ENCODE assay signal across 9 mouse cellular contexts in the genomic region with DNA sequence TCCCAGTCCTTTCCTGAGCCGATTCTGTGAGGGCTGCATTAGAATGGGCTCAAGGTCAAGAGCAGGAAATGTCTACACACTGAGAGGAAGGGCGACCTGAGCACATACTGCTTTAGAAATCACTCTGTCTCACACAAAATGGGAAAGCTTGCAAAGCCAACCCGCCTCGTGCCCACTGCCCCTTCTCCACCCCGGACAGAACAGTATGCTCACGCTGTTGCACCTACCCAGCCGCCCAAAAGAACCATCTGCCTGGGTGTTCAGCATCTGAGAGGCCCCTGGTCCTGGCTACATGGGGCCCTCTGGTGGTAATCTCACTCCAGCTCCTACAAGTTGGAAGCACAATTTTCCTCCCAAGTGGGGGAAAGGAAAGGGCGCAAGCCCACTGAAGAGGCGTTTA. TPM values are rescaled to one million over a fixed set of nuclear protein-coding genes. Genes with fewer than 3 reads are reported as not detected.
DNase-seq lines count a peak whose midpoint lies in the region.
"Had no signal": no experiment of that assay in that cellular context is flagged by ENCODE, and none has a peak within 500 bp of the region (broad histone marks: within the 10 kb centered on the region; RNA-seq: fewer than 3 reads in every experiment).

No protein-coding gene starts in this region.

- no peak overlapping the region for H3K27ac ChIP-seq in forebrain, embryonic 10.5 days
- H3K27ac ChIP-seq: limb, embryonic 12.5 days had no signal

- 35% methylated on average over 9 of the region's 9 CpGs for WGBS in forebrain, embryonic 10.5 days

- no peak overlapping the region for H3K4me3 ChIP-seq in forebrain, embryonic 10.5 days
- H3K4me3 ChIP-seq: limb, embryonic 12.5 days had no signal

- H3K36me3 ChIP-seq in forebrain, embryonic 10.5 days (replicated peaks): peaks cover 12% of the 10 kb centered on the region
- H3K36me3 ChIP-seq: limb, embryonic 12.5 days had no signal

- no peaks in the 10 kb centered on the region for H3K9me3 ChIP-seq in forebrain, embryonic 10.5 days
- H3K9me3 ChIP-seq: limb, embryonic 12.5 days had no signal

- no peaks in the 10 kb centered on the region; the same call in 1 of the 2 replicates for H3K4me1 ChIP-seq in forebrain, embryonic 10.5 days
- H3K4me1 ChIP-seq: limb, embryonic 12.5 days had no signal

- H3K27me3 ChIP-seq in forebrain, embryonic 10.5 days (ENCODE audit: poor library complexity, severe bottlenecking): no peaks in the 10 kb centered on the region
- H3K27me3 ChIP-seq: limb, embryonic 12.5 days had no signal

- DNase-seq in NIH3T3 (ENCODE audit: low read depth): peak; percentile 6
- peak; percentile 43 to 65 for DNase-seq in adrenal gland, postnatal 36 days
- peak; percentile 45 for DNase-seq in forebrain, embryonic 10.5 days (ENCODE audit: extremely low spot score, low spot score)
- peak; percentile 50 for DNase-seq in kidney, adult 9 months
- peak; percentile 25 for DNase-seq in lung, postnatal 10 days
- DNase-seq in right cerebral cortex, postnatal 25 days: peak; percentile 74
- DNase-seq in thymus, postnatal 25 days: no peak

RNA-seq across cellular contexts. Expression of a gene that starts 26.6 kb away (rescaled TPM):
- total RNA-seq in adrenal gland, postnatal 36 days (2021): under 1 TPM; 0.69 to 0.73 TPM
- polyA plus RNA-seq in forebrain, embryonic 10.5 days (2016; fragmentation: Nextera tagmentation; extraction: Ambion mirVana): 1.8 and 2.3 TPM in 2 replicates
- total RNA-seq: common myeloid progenitor, adult 5-6 weeks had no signal

RNA-seq across cellular contexts. Expression of a gene that starts 46.2 kb away (rescaled TPM):
- 1 to 10 TPM; 4.0 to 9.9 TPM for total RNA-seq in adrenal gland, postnatal 36 days (2021)
- 5.7 and 7.3 TPM in 2 replicates for polyA plus RNA-seq in forebrain, embryonic 10.5 days (2016; fragmentation: Nextera tagmentation; extraction: Ambion mirVana)
- total RNA-seq: common myeloid progenitor, adult 5-6 weeks had no signal
